In the genomic region with DNA sequence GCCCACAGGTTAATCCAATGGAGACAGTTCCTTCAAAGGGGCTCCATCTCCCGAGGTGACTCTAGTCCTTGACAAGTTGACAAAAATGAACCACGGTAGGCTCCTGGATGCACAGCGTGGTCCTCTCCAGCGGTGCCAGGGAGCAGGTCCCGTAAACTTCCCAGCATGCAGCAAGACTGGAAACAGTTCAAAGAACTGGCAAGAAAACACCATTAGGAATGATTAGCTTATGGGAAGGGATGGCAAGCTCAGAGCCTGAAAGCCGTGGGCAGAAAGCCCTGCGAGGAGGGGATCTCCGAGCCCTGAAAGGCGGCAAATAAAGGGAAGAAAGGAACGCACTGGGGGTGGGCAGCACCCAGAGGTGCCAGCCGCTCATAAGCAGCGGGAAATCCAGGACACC, we compare ENCODE assay signal across 22 mouse cellular contexts.
DNase-seq lines count a peak whose midpoint lies in the region; ATAC-seq and TF ChIP-seq lines count a peak whose summit lies in the region.
"Had no signal": no experiment of that assay in that cellular context is flagged by ENCODE, and none has a peak within 500 bp of the region (broad histone marks: within the 10 kb centered on the region; RNA-seq: fewer than 3 reads in every experiment).

No protein-coding gene starts in this region.

- H3K9me3 ChIP-seq in forebrain, embryonic 14.5 days (replicated peaks; ENCODE audit: control insufficient read depth, low read length): no peaks in the 10 kb centered on the region
- H3K9me3 ChIP-seq in forebrain, embryonic 11.5 days (ENCODE audit: control insufficient read depth, low read length): no peaks in the 10 kb centered on the region
- H3K9me3 ChIP-seq in hindbrain, embryonic 13.5 days: no peaks in the 10 kb centered on the region
- H3K9me3 ChIP-seq in hindbrain, embryonic 10.5 days: peaks cover 2% of the 10 kb centered on the region; the same call in 1 of the 2 replicates
- H3K9me3 ChIP-seq in hindbrain, postnatal 0 days (ENCODE audit: low read length): no peaks in the 10 kb centered on the region
- H3K9me3 ChIP-seq: embryonic facial prominence, embryonic 15.5 days; kidney, embryonic 15.5 days had no signal

- H3K27ac ChIP-seq in forebrain, embryonic 14.5 days (ENCODE audit: low read depth, low read length): no peak overlapping the region
- H3K27ac ChIP-seq in forebrain, embryonic 11.5 days (ENCODE audit: low read depth, low read length): no peak overlapping the region
- H3K27ac ChIP-seq in hindbrain, embryonic 13.5 days: peak overlapping the region; percentile 37; the same call in 1 of the 2 replicates
- H3K27ac ChIP-seq in hindbrain, embryonic 10.5 days: no peak overlapping the region
- peak overlapping the region; percentile 63; the same call in 1 of the 2 replicates for H3K27ac ChIP-seq in hindbrain, postnatal 0 days
- H3K27ac ChIP-seq: embryonic facial prominence, embryonic 15.5 days; kidney, embryonic 15.5 days had no signal

- H3K9ac ChIP-seq in forebrain, embryonic 14.5 days (ENCODE audit: low read length): no peak overlapping the region
- no peak overlapping the region for H3K9ac ChIP-seq in forebrain, embryonic 11.5 days (ENCODE audit: low read length)
- no peak overlapping the region for H3K9ac ChIP-seq in hindbrain, embryonic 13.5 days
- H3K9ac ChIP-seq in hindbrain, postnatal 0 days (replicated peaks; ENCODE audit: low read length): no peak overlapping the region
- H3K9ac ChIP-seq: embryonic facial prominence, embryonic 15.5 days; heart, embryonic 12.5 days; kidney, embryonic 15.5 days had no signal

- H3K4me2 ChIP-seq in forebrain, embryonic 14.5 days (ENCODE audit: low read length): peak overlapping the region; percentile 4
- H3K4me2 ChIP-seq in forebrain, embryonic 11.5 days (ENCODE audit: low read depth, low read length, severe bottlenecking): no peak overlapping the region
- no peak overlapping the region for H3K4me2 ChIP-seq in hindbrain, embryonic 13.5 days
- H3K4me2 ChIP-seq in hindbrain, postnatal 0 days (ENCODE audit: low read depth, low read length): peak overlapping the region; percentile 34; the same call in 1 of the 2 replicates
- H3K4me2 ChIP-seq: embryonic facial prominence, embryonic 15.5 days; heart, embryonic 12.5 days; kidney, embryonic 15.5 days had no signal

- ATAC-seq in forebrain, embryonic 14.5 days: no peak
- ATAC-seq in forebrain, embryonic 11.5 days (replicated peaks; ENCODE audit: low FRiP score): no peak
- no peak for ATAC-seq in hindbrain, embryonic 13.5 days (ENCODE audit: low FRiP score)
- ATAC-seq in hindbrain, postnatal 0 days: no peak
- ATAC-seq: activated CD4-positive, CD25-positive, alpha-beta regulatory T cell, adult 4 months; intestine, embryonic 16.5 days; Patski had no signal

- H3K4me1 ChIP-seq in forebrain, embryonic 14.5 days (ENCODE audit: control insufficient read depth, insufficient read depth, low read length): peaks cover 8% of the 10 kb centered on the region
- H3K4me1 ChIP-seq in forebrain, embryonic 11.5 days (replicated peaks; ENCODE audit: control insufficient read depth, insufficient read depth, low read length): no peaks in the 10 kb centered on the region
- H3K4me1 ChIP-seq in hindbrain, embryonic 13.5 days (replicated peaks): peaks cover 24% of the 10 kb centered on the region
- H3K4me1 ChIP-seq in hindbrain, embryonic 10.5 days (replicated peaks): peaks cover 24% of the 10 kb centered on the region
- no peaks in the 10 kb centered on the region for H3K4me1 ChIP-seq in hindbrain, postnatal 0 days (ENCODE audit: insufficient read depth, low read length)

- no peak overlapping the region for H3K4me3 ChIP-seq in forebrain, embryonic 14.5 days (ENCODE audit: low read depth, low read length)
- no peak overlapping the region for H3K4me3 ChIP-seq in forebrain, embryonic 11.5 days (ENCODE audit: low read depth, low read length)
- no peak overlapping the region for H3K4me3 ChIP-seq in hindbrain, embryonic 13.5 days
- H3K4me3 ChIP-seq in hindbrain, embryonic 10.5 days: no peak overlapping the region
- H3K4me3 ChIP-seq in hindbrain, postnatal 0 days (ENCODE audit: low read length): no peak overlapping the region
- H3K4me3 ChIP-seq: embryonic facial prominence, embryonic 15.5 days; erythroblast, embryonic 14.5 days; heart, embryonic 12.5 days; kidney, embryonic 15.5 days had no signal

- H3K27me3 ChIP-seq in forebrain, embryonic 14.5 days (replicated peaks; ENCODE audit: control insufficient read depth, insufficient read depth, low read length): no peaks in the 10 kb centered on the region
- no peaks in the 10 kb centered on the region for H3K27me3 ChIP-seq in forebrain, embryonic 11.5 days (ENCODE audit: control insufficient read depth, insufficient read depth, low read length)
- no peaks in the 10 kb centered on the region for H3K27me3 ChIP-seq in hindbrain, embryonic 13.5 days
- H3K27me3 ChIP-seq in hindbrain, embryonic 10.5 days (ENCODE audit: insufficient read depth, poor library complexity, severe bottlenecking): no peaks in the 10 kb centered on the region
- H3K27me3 ChIP-seq in hindbrain, postnatal 0 days (ENCODE audit: insufficient read depth, low read length): no peaks in the 10 kb centered on the region
- H3K27me3 ChIP-seq: embryonic facial prominence, embryonic 15.5 days; heart, embryonic 12.5 days; kidney, embryonic 15.5 days; Patski had no signal

- DNase-seq in forebrain, embryonic 14.5 days (ENCODE audit: low spot score): peak; percentile 79
- DNase-seq in forebrain, embryonic 11.5 days (ENCODE audit: low spot score): no peak
- DNase-seq in hindbrain, embryonic 10.5 days (ENCODE audit: low spot score): no peak
- DNase-seq in right cerebral cortex, postnatal 10 days (ENCODE audit: low spot score in 2 of 2): peak; percentile 44 to 51
- DNase-seq in right cerebral cortex, adult 18-20 months: no peak
- DNase-seq in hindbrain, postnatal 0 days (ENCODE audit: low spot score): no peak
- DNase-seq in adrenal gland, adult (ENCODE audit: inconsistent age in 2 of 2, low spot score in 1 of 2): no peak
- DNase-seq: adrenal gland, adult 2 months; adrenal gland, postnatal 36 days; cerebellum, adult 11 months; cerebellum, adult 8-10 months; cerebellum, postnatal 14 days; embryo, embryonic 11 days; gastrocnemius, postnatal 14 days had no signal

- no peaks in the 10 kb centered on the region for H3K36me3 ChIP-seq in forebrain, embryonic 14.5 days (ENCODE audit: control insufficient read depth, insufficient read depth, low read length)
- H3K36me3 ChIP-seq in forebrain, embryonic 11.5 days (ENCODE audit: control insufficient read depth, insufficient read depth, low read length): no peaks in the 10 kb centered on the region
- no peaks in the 10 kb centered on the region for H3K36me3 ChIP-seq in hindbrain, embryonic 13.5 days
- H3K36me3 ChIP-seq in hindbrain, embryonic 10.5 days: no peaks in the 10 kb centered on the region
- no peaks in the 10 kb centered on the region for H3K36me3 ChIP-seq in hindbrain, postnatal 0 days (ENCODE audit: insufficient read depth, low read length)
- H3K36me3 ChIP-seq: embryonic facial prominence, embryonic 15.5 days; heart, embryonic 12.5 days; kidney, embryonic 15.5 days had no signal

- WGBS in forebrain, embryonic 14.5 days: 40% methylated on average over 12 of the region's 12 CpGs
- 73% methylated on average over 12 of the region's 12 CpGs for WGBS in forebrain, embryonic 11.5 days
- 69% methylated on average over 12 of the region's 12 CpGs for WGBS in hindbrain, embryonic 13.5 days
- WGBS in hindbrain, embryonic 10.5 days: 67% methylated on average over 12 of the region's 12 CpGs
- 37% methylated on average over 12 of the region's 12 CpGs for WGBS in hindbrain, postnatal 0 days

- no peak for TF ChIP-seq CTCF in hindbrain, postnatal 0 days (IDR thresholded peaks at IDR 0.05; ENCODE audit: low read depth)

Comparison
In these comparisons a context has a peak if more than half of its experiments do, and no peak if none do; other contexts are left out.
1. DNase-seq: peak in forebrain, embryonic 14.5 days (single experiment) and right cerebral cortex, postnatal 10 days (2 of 2); none in forebrain, embryonic 11.5 days (single experiment), hindbrain, embryonic 10.5 days (single experiment), right cerebral cortex, adult 18-20 months (single experiment), hindbrain, postnatal 0 days (single experiment) and adrenal gland, adult (0 of 2).
2. H3K27ac ChIP-seq: peak in hindbrain, embryonic 13.5 days (single experiment) and hindbrain, postnatal 0 days (single experiment); none in forebrain, embryonic 14.5 days (single experiment), forebrain, embryonic 11.5 days (single experiment) and hindbrain, embryonic 10.5 days (single experiment).
3. H3K4me2 ChIP-seq: peak in forebrain, embryonic 14.5 days (single experiment) and hindbrain, postnatal 0 days (single experiment); none in forebrain, embryonic 11.5 days (single experiment) and hindbrain, embryonic 13.5 days (single experiment).